Mouse (Mus musculus): ENCODE measurements around the gene Stoml2. TPM values are rescaled to one million over a fixed set of nuclear protein-coding genes. Genes with fewer than 3 reads are reported as not detected.

The Stoml2 gene
- polyA plus RNA-seq, 1 experiment from 2014 or later = 119 TPM

GRCm38 (mm10) chr4:43039609-43040008 is 8.1 kb upstream of the Stoml2 start:
- Histone ChIP-seq H3K4me3 (ENCODE audit: low read depth, low read length) (peak overlapping the region; percentile 61), H3K4me2 (replicated peaks; ENCODE audit: low read depth) (peak overlapping the region; percentile 91), H3K27me3 (replicated peaks; ENCODE audit: control insufficient read depth, insufficient read depth, low read length) (no peaks in the 10 kb centered on the region), H3K9me3 (ENCODE audit: control insufficient read depth) (no peaks in the 10 kb centered on the region), H3K36me3 (ENCODE audit: control insufficient read depth, insufficient read depth) (peaks cover 16% of the 10 kb centered on the region; the same call in 1 of the 2 replicates), H3K9ac (ENCODE audit: low read depth, low read length) (peak overlapping the region; percentile 73), H3K4me1 (replicated peaks; ENCODE audit: control insufficient read depth, insufficient read depth, low read length) (peaks cover 3% of the 10 kb centered on the region), H3K27ac (ENCODE audit: low read depth, low read length) (peak overlapping the region; percentile 78)
- WGBS = 4% methylated on average over 11 of the region's 11 CpGs
- ATAC-seq = peak; percentile 5; the same call in 1 of the 2 replicates
- TF ChIP-seq CTCF (IDR thresholded peaks at IDR 0.05; ENCODE audit: low read depth) = no peak

GRCm38 (mm10) chr4:43038567-43039495 is 7.3 kb upstream of the Stoml2 start:
- peak overlapping the region; percentile 91 for H3K4me2 ChIP-seq (replicated peaks; ENCODE audit: low read depth)
- H3K9me3 ChIP-seq (ENCODE audit: control insufficient read depth) = no peaks in the 10 kb centered on the region
- H3K27me3 ChIP-seq (replicated peaks; ENCODE audit: control insufficient read depth, insufficient read depth, low read length) = no peaks in the 10 kb centered on the region
- H3K9ac ChIP-seq (ENCODE audit: low read depth, low read length) = peak overlapping the region; percentile 73; the same call in 1 of the 2 replicates
- H3K4me3 ChIP-seq (ENCODE audit: low read depth, low read length) = peak overlapping the region; percentile 61
- 49% methylated on average over 15 of the region's 15 CpGs for WGBS
- peaks cover 24% of the 10 kb centered on the region; the same call in 1 of the 2 replicates for H3K36me3 ChIP-seq (ENCODE audit: control insufficient read depth, insufficient read depth)
- 0 out of 2 replicates have a peak, but pooled peaks have one; percentile 3 for ATAC-seq
- TF ChIP-seq CTCF (IDR thresholded peaks at IDR 0.05; ENCODE audit: low read depth) = no peak
- peak overlapping the region; percentile 78 for H3K27ac ChIP-seq (ENCODE audit: low read depth, low read length)
- H3K4me1 ChIP-seq (replicated peaks; ENCODE audit: control insufficient read depth, insufficient read depth, low read length) = no peaks in the 10 kb centered on the region; the same call in 1 of the 2 replicates

GRCm38 (mm10) chr4:43037860-43038566 is 6.5 kb upstream of the Stoml2 start:
- Histone ChIP-seq H3K27ac (ENCODE audit: low read depth, low read length) (no peak overlapping the region), H3K9ac (ENCODE audit: low read depth, low read length) (no peak overlapping the region), H3K4me2 (replicated peaks; ENCODE audit: low read depth) (0 out of 2 replicates have a peak overlapping the region, but pooled peaks have one; percentile 3), H3K4me3 (ENCODE audit: low read depth, low read length) (no peak overlapping the region), H3K36me3 (ENCODE audit: control insufficient read depth, insufficient read depth) (peaks cover 29% of the 10 kb centered on the region; the same call in 1 of the 2 replicates), H3K9me3 (ENCODE audit: control insufficient read depth) (no peaks in the 10 kb centered on the region), H3K27me3 (replicated peaks; ENCODE audit: control insufficient read depth, insufficient read depth, low read length) (no peaks in the 10 kb centered on the region), H3K4me1 (replicated peaks; ENCODE audit: control insufficient read depth, insufficient read depth, low read length) (no peaks in the 10 kb centered on the region; the same call in 1 of the 2 replicates)
- WGBS = 54% methylated on average over 4 of the region's 4 CpGs
- ATAC-seq = no peak
- no peak for TF ChIP-seq CTCF (IDR thresholded peaks at IDR 0.05; ENCODE audit: low read depth)

GRCm38 (mm10) chr4:43036356-43036755 is 4.8 kb upstream of the Stoml2 start:
- no peaks in the 10 kb centered on the region for H3K9me3 ChIP-seq (ENCODE audit: control insufficient read depth)
- 0 out of 2 replicates have a peak overlapping the region, but pooled peaks have one; percentile 11 for H3K27ac ChIP-seq (ENCODE audit: low read depth, low read length)
- WGBS = 87% methylated on average over 10 of the region's 10 CpGs
- peaks cover 29% of the 10 kb centered on the region; the same call in 1 of the 2 replicates for H3K36me3 ChIP-seq (ENCODE audit: control insufficient read depth, insufficient read depth)
- no peak for ATAC-seq
- no peak overlapping the region for H3K9ac ChIP-seq (ENCODE audit: low read depth, low read length)
- peaks cover 3% of the 10 kb centered on the region; the same call in 1 of the 2 replicates for H3K4me1 ChIP-seq (replicated peaks; ENCODE audit: control insufficient read depth, insufficient read depth, low read length)
- no peak overlapping the region for H3K4me3 ChIP-seq (ENCODE audit: low read depth, low read length)
- no peaks in the 10 kb centered on the region for H3K27me3 ChIP-seq (replicated peaks; ENCODE audit: control insufficient read depth, insufficient read depth, low read length)
- H3K4me2 ChIP-seq (replicated peaks; ENCODE audit: low read depth) = no peak overlapping the region
- no peak for TF ChIP-seq CTCF (IDR thresholded peaks at IDR 0.05; ENCODE audit: low read depth)

- H3K27ac ChIP-seq (ENCODE audit: low read depth, low read length) = no peak overlapping the region
- TF ChIP-seq CTCF (IDR thresholded peaks at IDR 0.05; ENCODE audit: low read depth) = no peak
- peaks cover 29% of the 10 kb centered on the region; the same call in 1 of the 2 replicates for H3K36me3 ChIP-seq (ENCODE audit: control insufficient read depth, insufficient read depth)
- peaks cover 3% of the 10 kb centered on the region; the same call in 1 of the 2 replicates for H3K4me1 ChIP-seq (replicated peaks; ENCODE audit: control insufficient read depth, insufficient read depth, low read length)
- H3K27me3 ChIP-seq (replicated peaks; ENCODE audit: control insufficient read depth, insufficient read depth, low read length) = no peaks in the 10 kb centered on the region
- WGBS = 89% methylated on average over 6 of the region's 6 CpGs
- no peak overlapping the region for H3K4me3 ChIP-seq (ENCODE audit: low read depth, low read length)
- no peaks in the 10 kb centered on the region for H3K9me3 ChIP-seq (ENCODE audit: control insufficient read depth)
- ATAC-seq = no peak
- no peak overlapping the region for H3K4me2 ChIP-seq (replicated peaks; ENCODE audit: low read depth)
- H3K9ac ChIP-seq (ENCODE audit: low read depth, low read length) = no peak overlapping the region
These were observed 4.3 kb upstream of the Stoml2 start for GRCm38 (mm10) chr4:43035851-43036250.

GRCm38 (mm10) chr4:43033481-43033880 is 2.0 kb upstream of the Stoml2 start:
- H3K4me2 ChIP-seq (replicated peaks; ENCODE audit: low read depth) = no peak overlapping the region
- no peak overlapping the region for H3K9ac ChIP-seq (ENCODE audit: low read depth, low read length)
- no peak overlapping the region for H3K4me3 ChIP-seq (ENCODE audit: low read depth, low read length)
- TF ChIP-seq CTCF (IDR thresholded peaks at IDR 0.05; ENCODE audit: low read depth) = no peak
- no peak overlapping the region for H3K27ac ChIP-seq (ENCODE audit: low read depth, low read length)
- no peaks in the 10 kb centered on the region for H3K27me3 ChIP-seq (replicated peaks; ENCODE audit: control insufficient read depth, insufficient read depth, low read length)
- WGBS = 79% methylated on average over 14 of the region's 14 CpGs
- H3K9me3 ChIP-seq (ENCODE audit: control insufficient read depth) = no peaks in the 10 kb centered on the region
- no peak for ATAC-seq
- H3K36me3 ChIP-seq (ENCODE audit: control insufficient read depth, insufficient read depth) = peaks cover 29% of the 10 kb centered on the region; the same call in 1 of the 2 replicates
- 0 out of 2 replicates have a peak, but pooled peaks cover 3% of the 10 kb centered on the region for H3K4me1 ChIP-seq (replicated peaks; ENCODE audit: control insufficient read depth, insufficient read depth, low read length)

All from intestine, postnatal 0 days (tissue).